Mouse (Mus musculus): Measurements from ENCODE around the gene Plekhg6.

- TF ChIP-seq GATA1 (IDR thresholded peaks at IDR 0.05; ENCODE audit: borderline replicate concordance, low read length) (no peak), FLI1 (IDR thresholded peaks at IDR 0.05; ENCODE audit: low read length) (no peak)
Observed at GRCm38 (mm10) chr6:125410995-125411547, 30.5 kb upstream of the Plekhg6 start.

All from megakaryocyte, embryonic 14.5 days (primary cell).